Mouse (Mus musculus) CH12.LX (cell line): Measurements from ENCODE around the gene Ubxn4.

Experiments used
- CTCF ChIP-seq, 2 experiments: IDR thresholded peaks in 1 of 2; conservative IDR thresholded peaks in 1 of 2; 2 replicates each; pipeline ENCODE4 v1.5.1; 2011 to 2012; ENCODE audit warnings: low read depth in 2 of 2, low read length in 2 of 2, improper control_type of control experiment in 1 of 2, inconsistent platforms in 1 of 2, mild to moderate bottlenecking in 1 of 2, moderate library complexity in 1 of 2
- MAX ChIP-seq: IDR thresholded peaks from 2 replicates; pipeline ENCODE4 v1.6.1; 2011; ENCODE audit warnings: low read length, improper control_type of control experiment
- MAZ ChIP-seq: IDR thresholded peaks from 2 replicates; pipeline ENCODE4 v1.6.1; 2012; ENCODE audit warnings: low read depth, mild to moderate bottlenecking, inconsistent platforms, low read length, improper control_type of control experiment, moderate library complexity
- POLR2A ChIP-seq: IDR thresholded peaks from 2 replicates; pipeline ENCODE4 v1.6.1; 2011; ENCODE audit warnings: low read depth, mild to moderate bottlenecking, improper control_type of control experiment, low read length
- RAD21 ChIP-seq: IDR thresholded peaks from 2 replicates; pipeline ENCODE4 v1.6.1; 2011; ENCODE audit warnings: low read depth, mild to moderate bottlenecking, low read length, improper control_type of control experiment, moderate library complexity
- SIN3A ChIP-seq: IDR thresholded peaks from 2 replicates; pipeline ENCODE4 v1.6.1; 2012; ENCODE audit warnings: low read length, improper control_type of control experiment, inconsistent platforms
- SMC3 ChIP-seq: IDR thresholded peaks from 2 replicates; pipeline ENCODE4 v1.6.1; 2011; ENCODE audit warnings: low read depth, low read length, improper control_type of control experiment
- TCF12 ChIP-seq: IDR thresholded peaks from 2 replicates; pipeline ENCODE4 v1.6.1; 2014; ENCODE audit warnings: low read depth, mild to moderate bottlenecking, inconsistent platforms, low read length, improper control_type of control experiment
- ZNF384 ChIP-seq: IDR thresholded peaks from 2 replicates; pipeline ENCODE4 v1.6.1; 2012; ENCODE audit warnings: low read depth, low read length, improper control_type of control experiment, inconsistent platforms

GRCm38 (mm10) chr1:128221886-128222285, 21.9 kb upstream of the Ubxn4 start:
- TF ChIP-seq CTCF (conservative IDR thresholded peaks at IDR 0.05 in 1 of 2, IDR thresholded peaks at IDR 0.05 in 1 of 2; ENCODE audit: low read depth in 2 of 2, low read length in 2 of 2) (no peak), RAD21 (no peak), POLR2A (no peak), SMC3 (no peak), ZNF384 (no peak), MAX (no peak), TCF12 (no peak), SIN3A (no peak), MAZ (no peak)
